ENCODE assay signal across 8 mouse cellular contexts in genomic region chr2:114654365-114655239, GRCm38 (mm10). TPM values are rescaled to one million over a fixed set of nuclear protein-coding genes. Genes with fewer than 3 reads are reported as not detected.
DNase-seq lines count a peak whose midpoint lies in the region; ATAC-seq lines count a peak whose summit lies in the region.

Gene Dph6 (minus strand): TSS chr2:114654964.

- peak; percentile 90 for ATAC-seq in inflammation-experienced regulatory T-cells, adult 6 months
- peak; percentile 99 for ATAC-seq in megakaryocyte-erythroid progenitor cell, adult 5-6 weeks (replicated peaks; ENCODE audit: low FRiP score, low TSS enrichment, poor library complexity, severe bottlenecking)

- DNase-seq in adrenal gland, adult (ENCODE audit: inconsistent age in 2 of 2, low spot score in 1 of 2): peak; percentile 88 to 97
- peak; percentile 88 for DNase-seq in embryo, embryonic 10.5 days (ENCODE audit: low spot score)
- peak; percentile 82 for DNase-seq in gastrocnemius, postnatal 14 days
- DNase-seq in left cerebral cortex, postnatal 10 days (ENCODE audit: extremely low spot score in 1 of 2, low spot score in 2 of 2): peak; percentile 76 to 89
- DNase-seq in right cerebral cortex, postnatal 25 days: peak; percentile 87
- peak; percentile 76 to 80 for DNase-seq in urinary bladder, postnatal 4 days (ENCODE audit: low spot score in 2 of 2)

- intact Hi-C loops in gastrocnemius, postnatal 14 days (cut with DNase I; ENCODE audit: low total_unique reads): no loop called here
- intact Hi-C loops in left cerebral cortex, postnatal 10 days (cut with DNase I): no loop called here

RNA-seq across cellular contexts. Expression of gene Dph6, which starts in this region (rescaled TPM):
- 1 to 10 TPM; 4.3 to 4.7 TPM for total RNA-seq in gastrocnemius, postnatal 14 days (2021)
- polyA plus RNA-seq in inflammation-experienced regulatory T-cells, adult 6 months (2017; shearing (Covaris generic)): 10 to 100 TPM; 17.9 to 22.4 (median 20.7) TPM
- total RNA-seq in left cerebral cortex, postnatal 10 days (2021): 10 to 100 TPM; 15.1 to 16.2 TPM
- 30.6 and 35.7 TPM in 2 replicates for total RNA-seq in megakaryocyte-erythroid progenitor cell, adult 5-6 weeks (2014; fragmentation: Nextera tagmentation)
- total RNA-seq in megakaryocyte-erythroid progenitor cell, adult 5-6 weeks (2017): 20.3 and 21.9 TPM in 2 replicates

Comparison
In these comparisons a context has a peak if more than half of its experiments do, and no peak if none do; other contexts are left out.
1. Peak in every context shown above with its lines: DNase-seq and ATAC-seq.